Mouse (Mus musculus) lung, adult 2 months (tissue): ENCODE results near the gene Hbb-y. TPM values are rescaled to one million over a fixed set of nuclear protein-coding genes. Genes with fewer than 3 reads are reported as not detected.
"Not testable (repeated sequence)": the region's sequence is repeated elsewhere in the genome, so short reads cannot be mapped to it uniquely, and the experiment has no call there.

ENCODE experiments used
- DNase-seq: peaks from one replicate; pipeline ENCODE4 v3.0.0; 2022
- H3K4me1 ChIP-seq: fragments of 200-500 bp; 2 replicates; pipeline ENCODE4 v1.6.1; 2011; ENCODE audit warnings: low read length; ENCODE audit not compliant: control insufficient read depth, insufficient read depth
- H3K4me3 ChIP-seq: fragments of 200-500 bp; replicated peaks from 2 replicates; pipeline ENCODE3; 2011; ENCODE audit warnings: low read depth, mild to moderate bottlenecking, control low read depth, low read length; ENCODE audit errors: extremely low read depth
- CTCF ChIP-seq: fragments of 200-500 bp; IDR thresholded peaks from 2 replicates; pipeline ENCODE4 v1.5.1; 2011; ENCODE audit warnings: mild to moderate bottlenecking, low read length, control low read depth; ENCODE audit not compliant: insufficient read depth
- POLR2A ChIP-seq: fragments of 200-500 bp; IDR thresholded peaks from 2 replicates; pipeline ENCODE4 v1.6.1; 2011; ENCODE audit warnings: low read depth, mild to moderate bottlenecking, control low read depth, low read length, borderline replicate concordance; ENCODE audit errors: extremely low read depth
- WGBS: fragments of 180-500 bp; shearing (Covaris S2); methylation state at CpG from one replicate; pipeline ENCODE4 v1.1.7; 2018; 5-methylcytosine and 5-hydroxymethylcytosine counted together
- polyA plus RNA-seq: library from polyadenylated mRNA; depleted of rRNA; stranded (reverse); fragments of >200 nt; gene quantifications from 2 replicates; pipeline ENCODE4 v1.2.3, GENCODE M21; 2012; rRNA removed

The Hbb-y gene
- polyA plus RNA-seq, 1 experiment = 0.37 TPM

DNA sequence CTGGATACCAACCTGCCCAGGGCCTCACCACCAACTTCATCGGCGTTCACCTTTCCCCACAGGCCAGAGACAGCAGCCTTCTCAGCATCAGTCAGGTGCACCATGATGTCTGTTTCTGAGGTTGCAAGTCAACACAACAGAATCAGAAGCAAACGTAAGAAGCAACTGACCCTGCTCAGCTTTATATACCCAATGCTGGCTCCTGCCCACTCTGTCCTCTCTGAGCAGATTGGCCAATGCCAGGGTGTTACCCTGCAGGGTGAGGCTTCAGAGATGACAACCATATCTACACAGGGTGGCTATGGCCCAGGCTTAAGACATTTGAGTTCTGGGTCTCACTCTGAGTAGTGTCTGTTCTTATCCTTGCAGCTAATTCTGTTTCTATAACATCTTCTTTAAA, 39.2 kb downstream of the Hbb-y start, which contains the start of gene Hbb-bt:
Hbb-bt (minus strand) TSS at position 231 of the 400 bp plus-strand sequence.
- TF ChIP-seq POLR2A (no peak), CTCF (no peak)
- WGBS = 86% methylated on average over 3 of the region's 3 CpGs
- DNase-seq = no peak
- H3K4me1 ChIP-seq = no peaks in the 10 kb centered on the region
- no peak within 1 kb of the TSS for H3K4me3 ChIP-seq

- not testable (repeated sequence) for H3K4me1 ChIP-seq, H3K4me3 ChIP-seq, DNase-seq
- WGBS = no CpG with 5 or more reads among the region's 3 CpGs
Observed at GRCm38 (mm10) chr7:103813152-103813551, 39.9 kb downstream of the Hbb-y start.

- no peak for TF ChIP-seq CTCF
- 23% methylated on average over 1 of the region's 1 CpGs for WGBS
- DNase-seq = no peak
- Histone ChIP-seq H3K4me1 (no peaks in the 10 kb centered on the region), H3K4me3 (no peak overlapping the region)
Observed at GRCm38 (mm10) chr7:103812174-103812573, 40.8 kb downstream of the Hbb-y start.

DNA sequence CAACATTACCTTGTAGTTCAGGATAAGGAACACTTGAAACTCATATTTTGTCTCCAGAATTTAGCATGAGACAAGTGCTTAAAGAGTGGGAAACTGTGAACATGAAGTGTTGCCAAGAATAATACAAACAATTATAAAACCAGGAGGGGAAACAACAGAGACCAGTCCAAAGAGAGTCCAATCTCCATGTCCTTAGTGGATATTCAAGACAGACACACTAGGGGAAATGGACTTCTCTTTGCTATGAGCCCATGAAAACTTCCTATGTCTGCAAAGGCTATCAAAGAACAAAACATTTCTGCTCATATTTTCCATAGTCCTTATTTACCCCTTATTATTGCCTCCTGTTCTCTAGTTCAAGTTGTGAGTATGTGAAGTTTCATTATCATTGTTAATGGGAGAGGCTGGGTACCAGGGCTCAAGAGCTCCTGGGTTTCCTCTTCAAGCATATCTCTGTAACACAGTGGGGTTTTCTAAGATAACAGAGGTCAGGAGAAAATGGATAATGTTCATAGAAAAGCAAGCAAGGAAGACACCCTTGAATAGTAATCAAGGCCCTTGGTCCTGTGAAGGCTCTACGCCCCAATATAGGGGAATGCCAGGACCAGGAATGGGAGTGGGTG, 41.7 kb downstream of the Hbb-y start:
- TF ChIP-seq POLR2A (no peak), CTCF (no peak)
- DNase-seq = no peak
- Histone ChIP-seq H3K4me1 (no peaks in the 10 kb centered on the region), H3K4me3 (no peak overlapping the region)
- WGBS = 78% methylated on average over 1 of the region's 1 CpGs

DNA sequence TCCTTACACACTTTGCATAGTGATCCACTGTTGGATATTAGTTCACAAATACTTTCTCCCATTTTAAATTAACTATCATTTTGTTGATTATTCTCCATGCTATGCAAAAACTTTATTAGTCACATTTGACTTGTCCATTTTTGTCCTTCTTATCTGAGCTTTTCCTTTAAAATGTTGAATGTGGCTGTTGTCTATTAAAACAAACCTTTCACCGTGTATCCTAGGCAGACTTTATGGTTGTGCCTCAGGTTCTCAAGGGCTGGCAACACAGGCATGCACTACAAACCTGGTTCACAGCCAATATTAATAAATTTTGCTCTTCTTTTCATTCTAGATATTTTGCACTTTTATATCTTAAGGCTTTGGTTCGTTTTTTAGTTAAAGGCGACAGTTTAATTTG, 42.3 kb downstream of the Hbb-y start:
- no peak for TF ChIP-seq POLR2A
- TF ChIP-seq CTCF = no peak
- no peak for DNase-seq
- Histone ChIP-seq H3K4me3 (no peak overlapping the region), H3K4me1 (no peaks in the 10 kb centered on the region)
- WGBS = 70% methylated on average over 3 of the region's 3 CpGs

DNA sequence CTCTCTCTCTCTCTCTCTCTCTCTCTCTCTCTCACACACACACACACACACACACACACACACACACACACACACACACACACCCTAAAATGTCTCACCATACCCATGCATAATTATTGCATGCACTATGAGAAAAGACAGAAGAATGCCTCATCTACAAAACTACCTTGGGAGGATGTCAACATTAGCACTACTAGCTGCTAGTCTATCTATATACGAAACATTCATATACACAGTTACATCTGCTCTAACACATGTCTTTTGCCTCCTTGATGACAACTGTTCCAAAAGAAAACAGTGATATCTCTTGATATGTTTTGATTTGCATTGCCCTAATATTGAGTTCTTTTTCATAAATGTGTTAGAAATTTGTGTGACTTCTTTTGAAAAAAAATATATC, 42.7 kb downstream of the Hbb-y start:
- no peak for TF ChIP-seq CTCF
- TF ChIP-seq POLR2A = no peak
- Histone ChIP-seq H3K4me1 (no peaks in the 10 kb centered on the region), H3K4me3 (no peak overlapping the region)
- DNase-seq = no peak
- 81% methylated on average over 1 of the region's 1 CpGs for WGBS

- 53% methylated on average over 1 of the region's 1 CpGs for WGBS
- TF ChIP-seq CTCF = no peak
- no peak for TF ChIP-seq POLR2A
- no peak for DNase-seq
- no peak overlapping the region for H3K4me3 ChIP-seq
- H3K4me1 ChIP-seq = no peaks in the 10 kb centered on the region
Observed at GRCm38 (mm10) chr7:103809801-103810155, 43.2 kb downstream of the Hbb-y start.

GRCm38 (mm10) chr7:103808971-103809800, 43.8 kb downstream of the Hbb-y start:
- no peak for DNase-seq
- TF ChIP-seq CTCF (no peak), POLR2A (no peak)
- WGBS = 31% methylated on average over 5 of the region's 5 CpGs
- Histone ChIP-seq H3K4me1 (no peaks in the 10 kb centered on the region), H3K4me3 (no peak overlapping the region)

DNA sequence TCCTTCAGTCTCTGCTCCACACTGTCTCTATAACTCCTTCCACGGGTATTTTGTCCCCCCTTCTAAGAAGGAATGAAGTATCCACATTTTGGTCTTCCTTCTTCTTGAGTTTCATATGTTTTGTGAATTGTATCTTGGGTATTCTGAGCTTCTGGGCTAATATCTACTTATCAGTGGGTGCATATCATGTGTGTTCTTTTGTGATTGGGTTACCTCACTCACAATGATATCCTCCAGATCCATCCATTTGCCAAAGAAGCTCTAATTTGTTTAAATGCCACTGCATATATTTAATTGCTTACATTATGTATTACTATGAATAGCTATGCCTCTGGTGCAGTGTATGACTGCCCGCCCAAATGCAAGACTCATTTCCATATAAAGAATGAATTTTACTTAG, 44.9 kb downstream of the Hbb-y start:
- 62% methylated on average over 2 of the region's 2 CpGs for WGBS
- not testable (repeated sequence) for H3K4me1 ChIP-seq, DNase-seq, H3K4me3 ChIP-seq

- TF ChIP-seq POLR2A = no peak
- no peak for DNase-seq
- WGBS = 56% methylated on average over 1 of the region's 1 CpGs
- no peak overlapping the region for H3K4me3 ChIP-seq
- no peaks in the 10 kb centered on the region for H3K4me1 ChIP-seq
Observed at GRCm38 (mm10) chr7:103806856-103807255, 46.2 kb downstream of the Hbb-y start.

Other genes starting within 250 kb of the Hbb-y start
- not detected in 2 replicates for gene Olfr620, start 240.7 kb downstream of the Hbb-y start, polyA plus RNA-seq
- not detected in 2 replicates for gene Olfr622, start 210.5 kb downstream of the Hbb-y start, polyA plus RNA-seq
- gene Olfr623, start 189.5 kb downstream of the Hbb-y start, polyA plus RNA-seq = not detected in 2 replicates
- gene Olfr624, start 182.0 kb downstream of the Hbb-y start, polyA plus RNA-seq = not detected in 2 replicates
- not detected in 2 replicates for gene Olfr625-ps1, start 170.5 kb downstream of the Hbb-y start, polyA plus RNA-seq
- not detected in 2 replicates for gene Olfr243, start 138.5 kb downstream of the Hbb-y start, polyA plus RNA-seq
- not detected in 2 replicates for gene Olfr628, start 122.8 kb downstream of the Hbb-y start, polyA plus RNA-seq
- not detected in 2 replicates for gene Olfr629, start 108.3 kb downstream of the Hbb-y start, polyA plus RNA-seq
- gene Olfr630, start 95.9 kb downstream of the Hbb-y start, polyA plus RNA-seq = not detected in 2 replicates
- gene Olfr69, start 81.6 kb downstream of the Hbb-y start, polyA plus RNA-seq = not detected in 2 replicates
- gene Olfr68, start 73.5 kb downstream of the Hbb-y start, polyA plus RNA-seq = not detected in 2 replicates
- not detected in 2 replicates for gene Olfr67, start 61.4 kb downstream of the Hbb-y start, polyA plus RNA-seq
- gene Hbb-bt, start 39.2 kb downstream of the Hbb-y start, polyA plus RNA-seq = 1,037 and 2,074 TPM in 2 replicates
- gene Hbb-bs, start 25.1 kb downstream of the Hbb-y start, polyA plus RNA-seq = 9,354 and 20,945 TPM in 2 replicates
- gene Hbb-bh2, start 12.7 kb downstream of the Hbb-y start, polyA plus RNA-seq = not detected in 2 replicates
- not detected in 2 replicates for gene Hbb-bh1, start 10.1 kb downstream of the Hbb-y start, polyA plus RNA-seq
- not detected in 2 replicates for gene Olfr66, start 33.0 kb upstream of the Hbb-y start, polyA plus RNA-seq
- gene Olfr64, start 41.3 kb upstream of the Hbb-y start, polyA plus RNA-seq = not detected in 2 replicates
- not detected in 2 replicates for gene Olfr65, start 50.3 kb upstream of the Hbb-y start, polyA plus RNA-seq
- gene Olfr631, start 75.6 kb upstream of the Hbb-y start, polyA plus RNA-seq = not detected in 2 replicates
- gene Olfr632, start 81.1 kb upstream of the Hbb-y start, polyA plus RNA-seq = not detected in 2 replicates
- gene Olfr633, start 91.2 kb upstream of the Hbb-y start, polyA plus RNA-seq = not detected in 2 replicates
- not detected in 2 replicates for gene Olfr635, start 117.9 kb upstream of the Hbb-y start, polyA plus RNA-seq
- not detected in 2 replicates for gene Olfr638, start 145.5 kb upstream of the Hbb-y start, polyA plus RNA-seq
- not detected in 2 replicates for gene Olfr639, start 164.1 kb upstream of the Hbb-y start, polyA plus RNA-seq
- gene Olfr640, start 172.4 kb upstream of the Hbb-y start, polyA plus RNA-seq = not detected in 2 replicates
- gene Olfr641, start 182.2 kb upstream of the Hbb-y start, polyA plus RNA-seq = not detected in 2 replicates
- gene Olfr642, start 199.4 kb upstream of the Hbb-y start, polyA plus RNA-seq = not detected in 2 replicates
- gene 4930516K23Rik, start 208.2 kb upstream of the Hbb-y start, polyA plus RNA-seq = not detected in 2 replicates
- gene Olfr644, start 218.7 kb upstream of the Hbb-y start, polyA plus RNA-seq = not detected in 2 replicates
- not detected in 2 replicates for gene Olfr645, start 232.2 kb upstream of the Hbb-y start, polyA plus RNA-seq